Mouse (Mus musculus) ES-E14 (cell line): ENCODE measurements around the gene Zkscan2.

Source experiments
- HCFC1 ChIP-seq: IDR thresholded peaks from 2 replicates; pipeline ENCODE4 v1.6.1; 2012; ENCODE audit warnings: low read length, inconsistent platforms, borderline replicate concordance; ENCODE audit not compliant: insufficient read depth
- ZC3H11A ChIP-seq: IDR thresholded peaks from 2 replicates; pipeline ENCODE4 v1.6.1; 2012; ENCODE audit warnings: low read depth, mild to moderate bottlenecking, inconsistent platforms, low read length, borderline replicate concordance

DNA sequence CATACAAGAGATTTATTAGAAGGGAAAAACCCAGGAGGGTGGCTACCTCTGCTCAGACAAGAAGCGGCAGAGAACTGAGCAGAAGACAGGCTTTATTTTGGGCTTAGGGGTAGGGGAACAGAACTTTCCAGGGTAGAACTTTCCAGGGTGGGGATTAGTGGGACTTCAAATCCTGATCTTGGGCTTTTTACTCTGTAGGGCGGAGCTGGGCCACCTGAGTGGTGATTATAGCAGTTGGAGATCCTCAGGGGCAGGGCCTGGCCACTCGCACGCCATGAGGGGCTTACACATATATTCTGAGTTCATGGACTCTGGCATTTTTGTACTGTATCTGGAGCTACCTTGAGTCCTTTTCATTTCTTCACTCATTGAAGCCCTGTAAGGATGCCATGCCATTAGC lies 38.9 kb downstream of the Zkscan2 start:
- no peak for TF ChIP-seq HCFC1
- no peak for TF ChIP-seq ZC3H11A
